Mouse (Mus musculus) megakaryocyte, embryonic 14.5 days (primary cell): ENCODE measurements around the gene Haspin. TPM values are rescaled to one million over a fixed set of nuclear protein-coding genes. Genes with fewer than 3 reads are reported as not detected.
A peak's percentile ranks its signal among the peaks of the same experiment; 100 is the strongest.

Experiments used
- H3K27me3 ChIP-seq: replicated peaks from 2 replicates; pipeline ENCODE3; 2012; ENCODE audit warnings: inconsistent platforms
- H3K36me3 ChIP-seq: replicated peaks from 2 replicates; pipeline ENCODE3; 2012; ENCODE audit warnings: low read length, inconsistent platforms, mixed read lengths
- H3K4me1 ChIP-seq: 2 replicates; pipeline ENCODE4 v1.6.1; 2012; ENCODE audit warnings: inconsistent platforms
- H3K4me3 ChIP-seq: replicated peaks from 2 replicates; pipeline ENCODE3; 2012; ENCODE audit warnings: moderate library complexity, mild to moderate bottlenecking, inconsistent platforms
- H3K9me3 ChIP-seq: 2 replicates; pipeline ENCODE4 v1.6.1; 2012; ENCODE audit warnings: inconsistent platforms
- FLI1 ChIP-seq: IDR thresholded peaks from 2 replicates; pipeline ENCODE4 v1.6.1; 2012; ENCODE audit warnings: low read length, inconsistent platforms, mixed read lengths
- GATA1 ChIP-seq: IDR thresholded peaks from 3 replicates; pipeline ENCODE4 v1.6.1; 2012; ENCODE audit warnings: mixed read lengths, low read length, inconsistent platforms, borderline replicate concordance
- polyA plus RNA-seq: library from polyadenylated mRNA; stranded (reverse); fragments of >175 nt; gene quantifications from 2 replicates; pipeline ENCODE4 v1.2.3, GENCODE M21; 2012; ENCODE audit warnings: low replicate concordance; ENCODE audit not compliant: insufficient read depth

Haspin gene
- polyA plus RNA-seq, result 4.4 and 12.6 TPM in 2 replicates

DNA sequence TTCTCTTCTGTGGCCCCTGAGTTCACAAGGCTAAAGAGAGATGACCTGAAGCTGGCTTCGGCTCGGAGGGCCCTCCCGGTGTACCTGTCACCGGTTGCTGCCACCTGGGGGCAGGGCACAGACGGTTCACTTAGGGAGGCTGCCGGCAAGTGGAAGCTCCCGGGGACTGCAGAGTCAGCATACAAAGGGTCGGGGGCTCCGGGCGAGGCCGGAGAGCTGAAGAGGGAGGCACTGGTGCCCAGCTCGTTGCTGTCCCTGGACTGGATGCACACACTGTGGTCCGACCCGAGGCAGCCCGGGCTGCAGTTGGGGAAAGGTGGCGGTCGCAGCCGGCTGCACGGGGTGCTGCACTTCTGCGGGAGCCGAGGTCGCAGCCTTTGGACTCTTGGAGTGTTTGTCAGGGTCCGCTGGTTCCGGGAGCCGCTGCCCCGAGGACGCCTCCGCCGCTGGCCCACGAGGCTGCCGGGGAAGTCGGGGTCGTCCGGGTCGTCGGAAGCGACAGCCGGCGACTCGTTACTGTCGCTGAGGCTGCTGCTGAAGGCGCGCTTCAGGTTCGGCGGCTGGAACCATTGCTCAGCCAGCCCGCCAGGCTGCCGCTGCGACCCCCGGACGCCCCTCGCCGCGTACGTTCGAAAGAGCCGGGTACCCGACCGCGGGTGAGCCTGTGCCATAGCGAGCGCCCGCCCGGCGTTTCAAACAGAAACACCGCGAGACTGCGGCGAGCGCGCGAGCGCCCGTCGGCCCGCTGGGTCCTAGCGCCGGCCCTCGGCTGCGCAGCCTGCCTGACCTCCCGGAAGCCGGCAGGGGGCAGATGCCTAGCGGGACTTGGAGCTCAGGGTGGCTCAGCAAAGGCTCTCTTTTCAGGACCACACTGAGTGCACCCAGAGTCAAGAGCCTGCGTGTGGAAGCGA, at the start of gene Haspin:
TSS of gene Haspin (minus strand) at position 704 of the 911 bp plus-strand sequence.
- no peaks in the 10 kb centered on the region for H3K9me3 ChIP-seq
- peaks cover 18% of the 10 kb centered on the region for H3K36me3 ChIP-seq
- H3K4me1 ChIP-seq, result peaks cover 55% of the 10 kb centered on the region
- peak within 1 kb of the TSS; percentile 97 for H3K4me3 ChIP-seq
- TF ChIP-seq FLI1 (peak; percentile 39; the same call in 1 of the 2 replicates), GATA1 (no peak)
- H3K27me3 ChIP-seq, result no peaks in the 10 kb centered on the region

DNA sequence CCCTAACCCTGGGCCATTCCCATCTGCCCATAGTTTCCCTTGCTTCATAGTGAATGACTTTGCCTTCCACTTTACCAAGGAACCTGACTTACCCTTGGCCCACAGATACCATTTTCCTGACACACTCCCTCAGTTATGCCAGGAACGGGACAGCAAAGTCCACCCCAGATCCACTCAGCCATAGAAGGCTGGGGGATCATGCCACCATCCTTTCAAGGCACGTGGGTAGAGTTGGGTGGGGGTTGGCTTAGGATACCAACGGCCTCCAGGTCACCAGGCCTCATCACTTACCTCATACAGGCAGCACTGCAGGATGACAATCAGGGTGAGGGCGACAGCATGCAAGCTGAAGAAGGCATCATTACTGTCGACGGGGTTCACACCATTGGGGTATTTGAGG, 49.1 kb upstream of the Haspin start:
- Histone ChIP-seq H3K9me3 (no peaks in the 10 kb centered on the region), H3K27me3 (no peaks in the 10 kb centered on the region), H3K4me1 (peaks cover 5% of the 10 kb centered on the region), H3K36me3 (peaks cover 95% of the 10 kb centered on the region), H3K4me3 (no peak overlapping the region)
- TF ChIP-seq GATA1 (no peak), FLI1 (no peak)

DNA sequence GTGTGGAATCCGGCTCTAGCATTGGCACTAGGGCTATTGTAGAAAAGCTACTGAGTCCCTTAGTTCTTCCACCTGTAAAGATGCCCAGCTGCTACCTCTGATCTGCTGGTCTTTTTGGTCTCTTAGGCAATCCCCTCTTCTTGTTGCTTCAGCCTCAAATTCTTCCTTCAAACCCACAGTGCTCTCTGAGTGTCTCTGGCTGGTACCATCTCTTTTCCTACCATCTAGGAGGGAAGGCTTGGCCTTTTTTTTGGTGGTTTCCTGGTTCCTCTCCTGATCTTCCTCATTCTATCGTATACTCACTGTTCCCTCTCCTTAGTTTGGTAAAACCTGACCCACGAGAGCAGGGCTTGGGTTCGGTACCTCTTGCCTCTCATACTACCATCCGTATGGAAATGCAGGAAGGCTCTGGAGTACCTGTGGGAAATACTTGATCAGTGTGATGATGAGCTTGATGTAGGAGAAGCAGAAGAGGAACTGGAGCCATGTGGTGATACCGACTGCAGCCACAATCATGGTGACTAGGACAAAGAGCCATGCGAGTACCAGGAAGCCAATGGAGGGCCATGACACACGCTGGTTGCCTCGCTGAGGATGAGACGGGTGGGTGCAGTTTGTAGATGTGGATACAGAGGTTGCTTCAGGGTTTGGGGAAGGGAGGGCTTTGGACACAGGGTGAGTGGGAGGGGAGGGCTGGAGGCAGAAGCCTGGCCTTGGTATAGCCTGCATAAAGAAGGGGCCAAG, 48.0 kb upstream of the Haspin start:
- Histone ChIP-seq H3K27me3 (no peaks in the 10 kb centered on the region), H3K4me3 (peak overlapping the region; percentile 53), H3K36me3 (peaks cover 88% of the 10 kb centered on the region), H3K9me3 (no peaks in the 10 kb centered on the region), H3K4me1 (peaks cover 5% of the 10 kb centered on the region)
- no peak for TF ChIP-seq GATA1
- no peak for TF ChIP-seq FLI1

DNA sequence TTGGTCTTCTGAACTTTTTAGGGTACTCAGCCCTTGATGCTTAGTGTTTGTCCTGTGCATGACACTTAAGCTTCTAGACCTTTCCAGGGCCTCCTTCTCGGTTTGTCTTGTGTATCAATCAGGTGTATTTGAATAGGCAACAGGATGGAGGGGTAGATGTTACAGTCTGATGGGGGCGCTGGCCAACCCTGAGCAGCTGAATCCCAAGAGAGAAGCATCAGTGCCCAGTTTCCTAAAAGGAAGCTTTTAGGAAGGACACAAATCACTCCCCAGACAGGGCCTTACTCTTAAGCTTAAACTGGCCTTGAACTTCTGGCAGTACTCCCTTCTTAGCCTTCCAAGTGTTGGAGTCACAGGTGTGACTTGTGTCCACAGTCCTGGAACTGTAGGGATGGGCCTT, 39.8 kb upstream of the Haspin start:
- TF ChIP-seq FLI1 (no peak), GATA1 (no peak)
- Histone ChIP-seq H3K36me3 (peaks cover 37% of the 10 kb centered on the region), H3K4me1 (peaks cover 29% of the 10 kb centered on the region), H3K4me3 (peak overlapping the region; percentile 99), H3K9me3 (no peaks in the 10 kb centered on the region), H3K27me3 (no peaks in the 10 kb centered on the region)

DNA sequence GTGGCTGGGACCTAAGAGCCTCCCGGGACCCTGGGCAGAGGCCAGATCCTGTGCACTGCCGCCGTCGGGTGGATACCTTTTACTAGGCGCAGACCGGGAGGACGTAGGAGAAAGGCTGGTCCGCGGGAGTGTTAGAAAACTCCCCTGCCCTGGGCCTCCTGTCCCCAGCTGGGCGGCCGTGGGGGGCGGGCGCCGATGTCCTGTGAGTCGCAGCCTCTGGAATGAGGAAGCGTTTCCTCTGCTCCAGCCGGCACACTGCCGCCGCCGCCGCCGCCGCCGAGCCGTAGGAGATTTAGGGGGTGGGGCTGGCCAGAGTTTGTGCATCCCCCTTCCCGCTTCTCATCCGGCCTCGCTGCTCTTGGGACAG, 39.4 kb upstream of the Haspin start:
- H3K4me1 ChIP-seq, result peaks cover 33% of the 10 kb centered on the region
- peaks cover 40% of the 10 kb centered on the region for H3K36me3 ChIP-seq
- no peaks in the 10 kb centered on the region for H3K27me3 ChIP-seq
- H3K9me3 ChIP-seq, result no peaks in the 10 kb centered on the region
- TF ChIP-seq GATA1 (no peak), FLI1 (no peak)
- peak overlapping the region; percentile 99 for H3K4me3 ChIP-seq

DNA sequence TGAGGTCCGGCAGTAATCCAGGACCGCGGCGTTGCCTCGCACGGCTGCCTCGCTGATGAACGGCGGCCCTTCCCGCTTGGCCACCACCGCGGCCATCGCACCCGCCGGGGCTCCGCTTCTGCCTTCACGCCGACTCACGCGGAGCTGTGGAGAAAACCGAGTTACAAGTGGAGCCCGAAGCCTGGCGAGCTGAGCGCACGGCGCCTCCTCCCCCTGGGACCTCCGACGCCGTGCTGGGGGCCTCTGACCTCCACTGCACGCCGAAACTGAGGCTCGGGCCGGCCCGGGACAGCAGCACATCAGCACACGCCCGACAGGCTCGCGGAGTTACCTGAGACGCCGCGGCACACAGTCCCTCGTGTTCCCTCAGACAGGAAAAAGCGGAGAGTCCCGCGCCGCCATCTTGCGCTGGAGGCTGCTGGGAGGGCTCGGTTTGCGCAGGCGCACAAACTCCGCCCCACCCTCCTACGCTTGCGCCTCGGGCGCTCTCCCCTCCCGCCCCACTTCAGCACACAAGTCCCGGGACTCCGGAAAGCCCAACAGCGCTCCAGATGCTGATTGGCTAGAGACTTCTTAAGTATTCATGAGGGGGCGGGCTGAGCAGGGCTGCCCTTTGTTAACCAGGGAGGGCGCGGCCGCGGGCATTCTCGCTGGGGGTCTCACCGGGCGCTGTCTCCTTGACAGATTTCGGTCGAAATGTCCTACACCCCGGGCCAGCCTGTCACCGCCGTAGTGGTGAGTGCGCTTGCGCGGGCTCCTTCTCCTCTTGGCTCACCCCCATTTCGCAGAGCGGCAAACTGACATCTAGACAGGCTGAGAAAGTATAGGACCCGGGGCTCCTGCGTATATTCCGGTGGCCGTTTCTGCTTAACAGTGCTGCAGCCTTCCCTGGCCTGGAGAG, 38.8 kb upstream of the Haspin start, which contains the start of the genes Emc6 and Tax1bp3:
TSS of gene Emc6 (minus strand) at position 430 of the 901 bp plus-strand sequence.
TSS of gene Tax1bp3 (plus strand) at position 476 of the 901 bp plus-strand sequence.
- Histone ChIP-seq H3K4me1 (peaks cover 39% of the 10 kb centered on the region), H3K36me3 (peaks cover 41% of the 10 kb centered on the region), H3K27me3 (no peaks in the 10 kb centered on the region), H3K4me3 (peak within 1 kb of the TSS; percentile 99), H3K9me3 (no peaks in the 10 kb centered on the region)
- TF ChIP-seq FLI1, result no peak
- TF ChIP-seq GATA1, result no peak

DNA sequence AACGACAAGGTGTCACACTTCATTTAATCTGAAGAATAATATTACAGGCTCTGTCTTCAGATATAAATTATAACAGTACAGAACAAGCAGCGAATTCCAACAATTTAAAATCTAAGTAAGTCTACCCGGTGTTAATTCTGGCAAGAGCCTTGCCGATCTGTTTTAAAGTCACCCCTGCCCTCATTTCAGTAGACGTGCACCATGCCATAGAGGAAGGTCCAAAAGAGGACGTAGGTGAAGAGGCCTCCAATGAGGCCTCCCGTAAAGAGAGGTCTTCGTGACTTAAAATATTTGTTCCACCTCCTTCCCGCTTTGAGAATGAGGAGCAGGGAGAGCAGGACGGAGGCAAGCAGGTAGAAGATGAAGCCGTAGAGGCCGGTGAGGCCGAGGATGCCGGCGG, 38.1 kb upstream of the Haspin start:
- Histone ChIP-seq H3K27me3 (no peaks in the 10 kb centered on the region), H3K36me3 (peaks cover 47% of the 10 kb centered on the region), H3K9me3 (no peaks in the 10 kb centered on the region), H3K4me3 (peak overlapping the region; percentile 99), H3K4me1 (peaks cover 46% of the 10 kb centered on the region)
- no peak for TF ChIP-seq FLI1
- TF ChIP-seq GATA1, result no peak

DNA sequence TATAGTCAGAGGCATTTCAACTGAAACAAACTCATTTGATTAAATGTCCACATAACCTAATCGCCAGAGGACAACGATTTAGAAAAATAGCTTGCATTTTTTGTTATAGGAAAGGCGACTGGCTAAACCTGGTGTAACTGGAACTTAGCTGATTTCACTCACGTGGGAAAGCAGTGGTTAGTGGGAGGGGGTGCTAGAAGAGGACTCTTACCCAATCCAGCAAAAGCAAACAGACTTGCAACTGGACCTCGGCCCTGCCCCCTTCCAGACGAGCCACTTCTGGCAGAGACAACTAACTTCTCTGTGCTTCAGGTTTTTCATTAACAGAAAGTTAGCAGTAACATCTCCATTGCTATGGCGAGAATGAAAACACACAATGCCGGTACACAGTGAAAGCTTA, 37.5 kb upstream of the Haspin start:
- Histone ChIP-seq H3K27me3 (no peaks in the 10 kb centered on the region), H3K4me1 (peaks cover 50% of the 10 kb centered on the region), H3K9me3 (no peaks in the 10 kb centered on the region), H3K36me3 (peaks cover 50% of the 10 kb centered on the region), H3K4me3 (peak overlapping the region; percentile 99)
- TF ChIP-seq GATA1 (no peak), FLI1 (no peak)

DNA sequence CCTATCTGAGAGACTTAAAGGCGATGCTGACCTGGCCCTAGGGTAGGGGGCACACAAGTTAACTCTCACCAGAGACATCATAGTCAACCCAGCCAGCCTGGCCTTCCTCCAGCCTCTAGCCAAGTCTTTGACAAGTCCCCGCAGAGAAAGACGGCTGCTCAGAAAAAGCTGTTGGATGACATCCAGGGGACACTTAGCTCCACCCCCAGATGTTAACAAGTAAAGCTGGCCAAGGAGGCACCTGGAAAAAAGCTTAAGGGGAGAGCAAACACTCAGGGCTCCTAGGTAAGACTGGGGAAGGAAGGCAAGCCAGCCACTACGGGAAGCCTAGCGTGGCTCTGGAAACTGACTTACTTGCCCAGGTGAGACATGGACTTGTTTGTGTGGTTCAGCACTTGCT, 34.1 kb upstream of the Haspin start:
- H3K9me3 ChIP-seq, result no peaks in the 10 kb centered on the region
- no peaks in the 10 kb centered on the region for H3K27me3 ChIP-seq
- TF ChIP-seq GATA1 (no peak), FLI1 (no peak)
- H3K36me3 ChIP-seq, result peaks cover 57% of the 10 kb centered on the region
- no peak overlapping the region for H3K4me3 ChIP-seq
- H3K4me1 ChIP-seq, result peaks cover 61% of the 10 kb centered on the region
